Mouse (Mus musculus) lung, adult 2 months (tissue): ENCODE data around the gene Npnt.

Source experiments
- CTCF ChIP-seq: fragments of 200-500 bp; IDR thresholded peaks from 2 replicates; pipeline ENCODE4 v1.5.1; 2011; ENCODE audit warnings: mild to moderate bottlenecking, low read length, control low read depth; ENCODE audit not compliant: insufficient read depth
- POLR2A ChIP-seq: fragments of 200-500 bp; IDR thresholded peaks from 2 replicates; pipeline ENCODE4 v1.6.1; 2011; ENCODE audit warnings: low read depth, mild to moderate bottlenecking, control low read depth, low read length, borderline replicate concordance; ENCODE audit errors: extremely low read depth

DNA sequence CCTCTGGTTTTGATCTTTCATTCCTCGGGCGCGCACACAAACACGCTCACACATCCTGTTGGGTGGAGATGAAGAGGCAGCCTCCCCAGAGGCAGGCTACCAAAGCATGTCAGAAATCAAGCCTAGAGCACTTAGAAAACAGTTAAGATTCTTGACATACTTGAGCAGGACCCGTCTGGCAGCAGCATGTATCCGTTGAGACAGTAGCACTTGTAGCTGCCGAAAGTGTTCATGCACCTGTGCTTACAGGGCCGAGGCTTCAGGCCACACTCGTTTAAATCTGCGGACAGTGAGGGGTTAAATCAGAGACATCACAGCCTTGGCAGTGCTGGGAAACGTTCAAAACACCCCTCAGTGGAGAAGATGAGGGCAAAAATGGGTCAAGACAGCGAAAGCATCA is 40.4 kb downstream of the Npnt start:
- no peak for TF ChIP-seq POLR2A
- TF ChIP-seq CTCF, result no peak
